Mouse (Mus musculus): ENCODE data around the gene Serpina1c.
"Not testable (repeated sequence)": the region's sequence is repeated elsewhere in the genome, so short reads cannot be mapped to it uniquely, and the experiment has no call there.

GRCm38 (mm10) chr12:103904837-103905340, at the start of gene Serpina1c:
- TF ChIP-seq CEBPB (IDR thresholded peaks at IDR 0.05; ENCODE audit: low read depth); CTCF (IDR thresholded peaks at IDR 0.05; ENCODE audit: control insufficient read depth, insufficient read depth, insufficient read length); USF1 (IDR thresholded peaks at IDR 0.05; ENCODE audit: low read depth): not testable (repeated sequence)

Data from C2C12 (cell line).